Mouse (Mus musculus) kidney, postnatal 25 days (tissue): Measurements from ENCODE around the gene Mfap3l.
"Not testable (repeated sequence)": the region's sequence is repeated elsewhere in the genome, so short reads cannot be mapped to it uniquely, and the experiment has no call there.

Experiments used
- DNase-seq, 2 experiments: peaks; one replicate each; pipeline ENCODE4 v3.0.0; 2021; ENCODE audit warnings: mixed read lengths in 2 of 2

The Mfap3l gene

GRCm38 (mm10) chr8:60632250-60632932 is at the start of gene Mfap3l:
TSS of gene Mfap3l (plus strand) at chr8:60632827.
- peak; percentile 90 to 96 for DNase-seq

- no peak for DNase-seq
Measured at GRCm38 (mm10) chr8:60583369-60583768, 49.3 kb upstream of the Mfap3l start.

- DNase-seq: not testable (repeated sequence)
Measured at GRCm38 (mm10) chr8:60591352-60592105, 41.1 kb upstream of the Mfap3l start.

GRCm38 (mm10) chr8:60594761-60595160 is 37.9 kb upstream of the Mfap3l start:
- peak; percentile 65 to 76 for DNase-seq

GRCm38 (mm10) chr8:60611580-60612111 is 21.0 kb upstream of the Mfap3l start:
- no peak for DNase-seq

- peak in 1 of 2 experiments; percentile 73 for DNase-seq
Measured at GRCm38 (mm10) chr8:60616928-60617327, 15.7 kb upstream of the Mfap3l start.

- no peak for DNase-seq
Measured at GRCm38 (mm10) chr8:60621561-60621960, 11.1 kb upstream of the Mfap3l start.

GRCm38 (mm10) chr8:60622056-60622455 is 10.6 kb upstream of the Mfap3l start:
- no peak for DNase-seq

GRCm38 (mm10) chr8:60623438-60623837 is 9.2 kb upstream of the Mfap3l start:
- no peak for DNase-seq

- no peak for DNase-seq
Measured at GRCm38 (mm10) chr8:60624722-60625121, 7.9 kb upstream of the Mfap3l start.

GRCm38 (mm10) chr8:60627937-60628336 is 4.7 kb upstream of the Mfap3l start:
- DNase-seq: no peak

GRCm38 (mm10) chr8:60629059-60629458 is 3.6 kb upstream of the Mfap3l start:
- DNase-seq: no peak

GRCm38 (mm10) chr8:60631504-60631934 is 1.1 kb upstream of the Mfap3l start:
- peak; percentile 87 to 93 for DNase-seq

- DNase-seq: peak in 1 of 2 experiments; percentile 32
Measured at GRCm38 (mm10) chr8:60632933-60633655, 467 bp downstream of the Mfap3l start.

GRCm38 (mm10) chr8:60634921-60635320 is 2.3 kb downstream of the Mfap3l start:
- DNase-seq: no peak

GRCm38 (mm10) chr8:60635846-60636245 is 3.2 kb downstream of the Mfap3l start:
- peak; percentile 38 to 68 for DNase-seq

- no peak for DNase-seq
Measured at GRCm38 (mm10) chr8:60640046-60640445, 7.4 kb downstream of the Mfap3l start.

GRCm38 (mm10) chr8:60643416-60644020 is 10.9 kb downstream of the Mfap3l start:
- no peak for DNase-seq

GRCm38 (mm10) chr8:60645164-60645563 is 12.5 kb downstream of the Mfap3l start:
- peak in 1 of 2 experiments; percentile 42 for DNase-seq

- no peak for DNase-seq
Measured at GRCm38 (mm10) chr8:60645911-60646310, 13.3 kb downstream of the Mfap3l start.

- DNase-seq: no peak
Measured at GRCm38 (mm10) chr8:60647291-60647690, 14.7 kb downstream of the Mfap3l start.

- no peak for DNase-seq
Measured at GRCm38 (mm10) chr8:60649081-60649480, 16.5 kb downstream of the Mfap3l start.

- DNase-seq: no peak
Measured at GRCm38 (mm10) chr8:60650119-60650518, 17.5 kb downstream of the Mfap3l start.
